Mouse (Mus musculus) natural killer cell, adult 2 months (primary cell): ENCODE data around the gene Sash3.
A peak's percentile ranks its signal among the peaks of the same experiment; 100 is the strongest.

Source experiments
- DNase-seq, 2 experiments: peaks; one replicate each; pipeline ENCODE4 v3.0.0; 2022; ENCODE audit warnings: low spot score in 2 of 2

Gene Sash3

GRCm38 (mm10) chrX:48146262-48146661, at the start of gene Sash3:
Gene Sash3 (plus strand): TSS chrX:48146436.
- peak; percentile 67 to 80 for DNase-seq

DNA sequence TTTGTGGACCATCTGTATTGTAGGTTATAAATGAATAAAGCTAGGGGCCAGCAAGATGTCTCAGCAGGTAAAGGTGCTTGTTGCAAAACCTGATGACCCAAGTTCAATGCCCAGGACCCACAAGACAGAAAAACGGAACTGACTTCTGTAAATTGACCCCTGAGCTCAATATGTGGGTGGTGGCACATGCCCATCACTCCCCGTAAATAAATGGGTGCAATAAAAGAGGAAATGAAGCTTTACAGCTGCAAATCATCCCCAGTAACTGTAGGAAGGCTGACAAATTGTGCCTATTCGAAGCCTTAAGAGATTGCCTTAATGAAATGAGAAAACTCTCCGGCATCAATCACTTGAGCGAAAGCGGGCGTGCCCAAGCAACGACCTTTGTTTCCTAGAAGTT, 49.7 kb upstream of the Sash3 start:
- no peak for DNase-seq

DNA sequence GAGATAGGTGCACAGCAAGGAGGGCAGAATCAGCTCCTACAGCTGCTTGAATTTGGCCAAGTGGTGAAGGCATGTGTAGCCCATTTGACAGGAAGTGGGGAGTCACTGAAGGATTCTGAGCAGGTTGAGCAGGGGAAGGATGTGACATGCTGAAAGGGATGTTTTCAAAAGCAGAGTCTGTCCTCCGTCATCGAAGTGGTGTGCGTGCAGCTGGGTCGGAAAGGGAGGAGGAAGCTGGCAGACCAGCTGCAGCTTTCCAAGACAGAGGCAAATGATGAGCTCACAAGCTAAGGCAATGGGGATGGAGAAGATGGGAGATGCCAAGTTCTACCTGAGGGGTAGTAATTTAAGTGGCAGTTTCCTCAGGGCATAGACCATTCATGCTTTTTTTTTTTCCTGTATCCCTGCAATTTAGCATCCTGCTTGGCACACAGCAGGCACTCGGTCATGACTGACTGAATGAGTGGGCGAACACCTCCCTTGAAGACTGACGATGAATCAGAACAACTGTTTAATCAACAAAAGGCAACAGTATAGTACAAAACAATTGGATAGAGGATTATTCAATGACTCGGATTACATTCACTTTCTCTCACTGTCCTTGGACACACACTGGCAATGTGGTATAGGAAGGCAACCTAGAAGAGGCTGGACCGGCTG, 47.6 kb upstream of the Sash3 start:
- peak in 1 of 2 experiments; percentile 23 for DNase-seq

DNA sequence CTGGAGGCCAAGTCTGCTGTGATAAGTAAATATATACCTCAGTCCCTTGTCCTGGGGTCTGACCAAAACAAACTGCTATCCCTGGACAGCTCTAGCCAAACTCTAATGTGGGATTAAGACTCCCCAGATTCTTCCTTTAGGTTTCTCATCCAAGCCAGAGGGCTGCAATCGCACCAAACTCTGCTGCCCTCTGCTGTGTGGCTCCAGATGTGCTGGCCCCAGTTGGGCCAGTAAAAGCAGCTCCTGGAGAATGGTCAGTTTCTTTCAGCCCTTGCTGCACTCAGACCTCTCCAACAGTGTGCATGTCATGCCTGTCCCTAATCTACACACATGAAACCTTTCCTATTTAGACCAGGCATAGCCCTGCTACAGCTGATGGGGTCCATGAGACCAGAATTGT, 46.4 kb upstream of the Sash3 start:
- no peak for DNase-seq

DNA sequence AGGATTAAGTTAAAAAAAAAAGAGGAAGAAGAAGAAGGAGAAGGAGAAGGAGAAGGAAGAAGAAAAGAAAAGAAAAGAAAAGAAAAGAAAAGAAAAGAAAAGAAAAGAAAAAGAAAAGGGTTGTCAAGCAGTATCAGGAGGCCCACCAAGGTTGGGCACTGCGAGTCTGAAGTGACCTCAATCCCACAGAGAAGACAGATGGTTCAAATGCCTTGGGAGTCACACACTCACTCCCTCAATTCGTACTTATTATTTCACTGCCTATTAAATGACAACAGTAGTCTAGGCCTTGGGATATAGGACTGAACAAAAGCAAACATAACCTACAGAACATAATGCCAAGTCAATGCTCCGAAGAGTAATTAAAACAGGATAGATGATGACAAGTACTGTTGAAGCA, 43.0 kb upstream of the Sash3 start:
- no peak for DNase-seq

GRCm38 (mm10) chrX:48104736-48105441, 41.3 kb upstream of the Sash3 start:
- no peak for DNase-seq

- no peak for DNase-seq
These were observed 40.0 kb upstream of the Sash3 start for GRCm38 (mm10) chrX:48106226-48106625.

- DNase-seq: no peak
These were observed 37.6 kb upstream of the Sash3 start, which contains the start of gene Xpnpep2 for GRCm38 (mm10) chrX:48108394-48109315. Gene Xpnpep2 (plus strand): TSS chrX:48108725.

GRCm38 (mm10) chrX:48109316-48109655, 37.0 kb upstream of the Sash3 start:
- DNase-seq: no peak

GRCm38 (mm10) chrX:48119294-48119693, 26.9 kb upstream of the Sash3 start:
- no peak for DNase-seq

DNA sequence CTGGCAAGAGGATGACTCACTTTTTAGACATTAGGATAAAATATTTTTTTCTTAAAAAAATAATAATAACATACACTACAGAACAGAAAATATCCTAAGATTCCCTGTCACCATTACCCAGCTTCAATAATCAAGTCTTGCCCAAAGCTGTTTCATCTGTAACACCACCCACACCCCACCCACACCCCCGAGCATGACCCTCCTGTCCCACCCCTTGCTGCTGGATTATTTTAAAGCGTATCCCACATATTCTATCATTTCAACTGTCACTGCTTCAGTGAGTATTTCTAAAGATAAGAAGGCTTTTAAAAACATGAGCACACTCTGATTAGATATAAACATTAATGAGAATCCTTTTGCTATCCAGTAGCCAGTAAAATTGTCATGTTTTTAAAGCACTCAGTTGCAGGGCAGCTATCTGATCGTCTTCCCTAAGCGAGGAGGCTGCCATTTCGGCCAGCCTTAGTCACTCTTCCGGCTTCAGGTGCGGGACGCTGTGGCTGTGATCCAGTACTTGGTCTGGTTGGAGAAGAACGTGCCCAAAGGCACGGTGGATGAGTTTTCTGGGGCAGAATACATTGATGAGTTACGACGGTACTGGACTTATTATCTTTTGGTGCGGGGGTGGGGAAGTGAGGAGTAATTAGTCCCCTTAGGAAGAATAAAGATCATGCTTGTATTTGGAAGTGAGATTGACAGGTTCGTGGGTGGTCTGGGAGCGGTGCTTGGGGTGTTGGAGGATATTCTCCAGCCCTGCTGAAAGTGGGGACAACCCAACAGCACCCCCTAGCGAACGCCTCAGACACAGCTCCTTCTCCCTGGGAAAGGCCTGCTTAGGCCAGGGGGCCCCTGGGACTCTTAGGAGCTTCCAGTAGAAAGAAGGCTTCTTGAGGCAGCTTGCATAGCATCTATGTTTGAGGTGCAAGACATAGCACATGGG, 21.8 kb upstream of the Sash3 start:
- DNase-seq: peak in 1 of 2 experiments; percentile 55

DNA sequence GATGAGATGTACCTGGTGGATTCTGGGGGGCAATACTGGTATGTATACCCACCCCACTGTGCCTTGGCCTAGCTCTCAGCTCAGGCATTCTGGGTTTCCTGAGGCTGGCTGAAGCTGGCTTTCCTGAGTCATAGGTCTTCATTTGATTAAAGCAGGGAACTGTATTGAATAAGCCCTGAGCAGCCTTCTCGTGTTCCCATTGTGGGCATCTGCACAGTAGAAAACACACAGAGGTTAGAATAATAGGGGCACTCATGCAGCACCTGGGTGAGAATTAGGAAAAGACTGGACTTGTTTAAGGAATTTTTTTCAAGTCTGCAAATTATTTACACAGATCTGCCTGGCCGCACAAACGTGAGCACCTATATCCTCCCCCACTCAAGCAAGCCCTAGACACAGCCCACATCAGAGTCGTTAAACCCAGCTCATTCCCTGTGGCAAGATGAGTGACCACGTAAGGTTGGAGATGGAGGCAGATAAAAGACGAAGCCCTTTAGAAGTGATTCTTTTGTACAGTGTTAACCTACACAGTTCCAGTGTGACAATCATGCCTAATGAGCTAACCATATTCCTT, 19.2 kb upstream of the Sash3 start:
- DNase-seq: no peak

DNA sequence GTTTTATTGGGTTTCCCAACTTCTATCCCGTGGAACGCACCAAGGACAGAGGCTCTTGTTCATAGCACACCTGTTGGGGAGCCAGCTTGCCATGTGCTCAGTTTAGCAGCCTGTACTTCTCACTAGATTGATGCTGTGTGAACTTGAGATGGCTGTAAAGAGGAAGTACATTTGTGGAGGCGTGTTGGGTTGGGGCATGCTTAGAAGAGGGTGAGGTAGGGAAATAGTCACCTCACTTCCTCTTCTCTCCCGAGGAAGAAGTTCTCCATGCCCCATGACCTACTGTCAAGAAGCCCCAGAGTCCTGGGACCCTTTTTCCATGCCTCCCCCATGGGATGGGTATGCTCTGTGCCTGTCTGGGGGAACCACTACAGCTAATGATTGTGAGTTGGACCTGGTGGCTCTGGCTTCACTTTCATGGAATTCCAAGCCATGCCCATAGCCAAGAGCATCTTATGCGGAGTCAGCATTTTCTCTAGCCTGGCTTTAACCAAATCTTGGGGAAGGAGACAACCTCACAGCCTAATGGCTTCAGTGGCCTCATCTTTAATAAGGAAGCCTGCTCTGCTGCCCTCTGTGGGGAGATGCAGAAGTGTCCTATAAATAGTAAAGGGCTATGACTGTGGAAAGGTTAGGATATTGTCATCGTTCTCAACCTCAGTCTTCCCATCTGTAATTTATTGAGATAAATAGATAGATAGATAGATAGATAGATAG, 18.6 kb upstream of the Sash3 start:
- peak in 1 of 2 experiments; percentile 40 for DNase-seq

- no peak for DNase-seq
These were observed 17.1 kb upstream of the Sash3 start for GRCm38 (mm10) chrX:48129167-48129566.

GRCm38 (mm10) chrX:48136935-48137334, 9.3 kb upstream of the Sash3 start:
- DNase-seq: peak in 1 of 2 experiments; percentile 41

DNA sequence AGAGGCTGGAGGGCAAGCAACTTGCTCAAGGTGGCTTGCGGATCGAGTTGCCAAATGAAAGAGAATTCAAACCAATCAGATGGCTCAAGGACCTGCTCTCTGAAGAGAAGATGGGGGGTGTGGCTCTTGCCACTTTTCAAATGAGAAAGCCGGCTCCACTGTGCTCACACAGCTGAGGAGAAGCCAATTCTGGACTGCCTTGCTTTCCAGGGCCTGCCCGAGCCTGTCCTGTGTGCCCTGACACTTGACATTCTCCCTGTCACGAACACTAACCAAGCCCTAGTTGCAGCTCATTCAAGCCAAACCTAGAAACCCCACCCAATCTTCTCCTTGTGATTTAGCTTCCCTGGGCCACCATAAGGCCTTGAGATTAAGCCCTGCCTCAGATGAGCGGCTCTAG, 8.2 kb upstream of the Sash3 start:
- no peak for DNase-seq

- no peak for DNase-seq
These were observed 7.5 kb upstream of the Sash3 start for GRCm38 (mm10) chrX:48138539-48139275.

DNA sequence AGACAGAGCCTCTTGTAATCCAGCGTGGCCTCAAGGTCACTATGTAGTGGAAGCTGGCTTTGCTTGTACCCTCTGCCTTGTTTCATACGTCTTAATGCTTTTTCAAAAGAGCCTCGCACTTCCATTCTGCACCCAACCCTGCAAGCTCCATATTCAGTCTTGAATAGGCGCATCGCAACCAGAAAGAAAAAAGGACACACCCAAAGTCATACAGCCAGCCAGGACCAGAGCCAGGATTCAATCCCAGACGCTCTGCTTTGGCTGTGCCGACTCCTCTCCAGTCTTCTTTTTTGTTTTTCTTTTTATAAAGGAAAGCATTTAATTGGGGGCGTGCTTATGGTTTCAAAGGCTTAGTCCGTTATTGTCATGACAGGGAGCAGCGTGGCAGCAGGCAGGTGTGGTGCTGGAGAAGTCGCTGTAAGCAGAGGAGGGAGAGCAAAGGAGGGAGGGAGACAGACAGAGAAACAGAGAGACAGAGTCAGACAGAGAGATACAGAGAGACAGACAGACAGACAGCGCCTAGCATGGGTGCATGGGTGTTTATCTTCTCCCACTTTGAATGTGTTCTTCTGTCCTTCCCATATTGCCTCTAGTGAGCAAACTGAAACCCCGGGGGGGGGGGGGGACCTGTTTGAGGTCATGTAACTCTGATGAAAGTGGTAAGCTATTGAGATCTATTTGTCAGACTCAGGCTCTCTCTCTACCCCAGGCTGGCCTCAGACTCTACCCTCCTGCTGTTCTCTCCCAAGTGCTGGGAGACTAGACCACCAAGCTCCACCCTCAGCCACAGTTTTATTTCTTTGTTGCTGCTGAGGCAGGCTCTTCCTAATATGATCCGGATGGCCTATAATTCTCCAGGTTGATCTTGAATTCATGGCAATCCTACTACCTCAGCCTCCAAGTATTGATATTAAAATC, 6.6 kb upstream of the Sash3 start:
- DNase-seq: no peak
